Mouse (Mus musculus): ENCODE measurements around the gene Nif3l1.

Nif3l1 gene

DNA sequence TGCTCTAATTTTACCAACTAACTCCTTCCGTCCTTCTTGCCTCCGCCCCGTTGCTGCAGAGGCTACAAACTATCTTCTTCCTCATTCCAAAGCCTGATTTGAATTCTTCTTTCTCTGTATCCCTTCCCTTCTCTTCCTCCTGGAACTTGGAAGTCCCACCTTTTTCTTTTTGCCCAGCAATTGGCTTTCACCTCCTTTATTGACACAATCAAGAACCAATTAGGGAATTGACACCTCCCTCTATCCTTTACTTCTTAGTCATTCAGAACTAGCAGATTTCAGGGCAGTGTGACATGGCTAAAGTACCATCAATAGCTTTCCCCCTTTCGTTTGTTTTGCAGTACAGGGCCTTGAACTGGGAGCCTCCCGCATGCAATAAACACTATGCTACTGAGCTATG is 13.2 kb downstream of the Nif3l1 start:
- no peak for DNase-seq (ENCODE audit: low read depth, low spot score)

DNA sequence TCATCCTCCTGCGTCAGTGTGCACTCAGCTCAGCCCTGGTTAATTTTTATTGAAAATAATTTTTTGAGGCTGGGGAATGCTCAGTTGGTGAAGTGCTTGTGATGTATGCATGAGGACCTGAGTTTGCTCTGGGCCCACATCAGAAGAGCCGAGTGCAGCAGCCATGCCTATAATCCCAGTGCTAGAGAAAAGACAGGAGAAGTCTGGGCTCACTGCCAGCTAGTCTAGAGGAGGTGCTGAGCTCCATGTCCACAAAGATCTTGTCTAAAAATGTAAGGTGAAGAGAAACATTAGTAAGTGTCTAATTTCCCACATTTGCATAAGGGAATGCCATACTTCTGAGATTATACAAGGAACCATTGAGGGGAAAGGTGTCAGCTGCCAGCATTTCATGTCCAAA is 13.9 kb downstream of the Nif3l1 start:
- no peak for DNase-seq (ENCODE audit: low read depth, low spot score)

DNA sequence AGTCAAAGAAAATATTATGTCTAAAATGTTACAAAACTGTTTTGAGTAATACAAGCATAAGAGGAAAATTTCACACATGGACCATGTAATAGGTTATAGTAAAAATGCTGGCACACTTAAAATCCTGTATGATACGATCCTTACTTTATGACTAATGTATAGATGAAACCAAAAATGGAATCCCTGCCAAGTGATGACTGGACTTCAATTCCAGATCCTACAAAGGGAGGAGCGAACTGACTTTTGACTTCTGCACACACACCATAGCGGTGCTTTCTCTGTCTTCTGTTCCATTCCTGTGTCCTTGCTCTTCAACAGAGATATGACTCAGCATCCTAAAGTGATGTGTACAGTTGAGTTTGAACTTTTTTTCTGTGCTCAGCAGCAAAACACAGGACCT is 15.6 kb downstream of the Nif3l1 start:
- DNase-seq (ENCODE audit: low read depth, low spot score), result no peak

DNA sequence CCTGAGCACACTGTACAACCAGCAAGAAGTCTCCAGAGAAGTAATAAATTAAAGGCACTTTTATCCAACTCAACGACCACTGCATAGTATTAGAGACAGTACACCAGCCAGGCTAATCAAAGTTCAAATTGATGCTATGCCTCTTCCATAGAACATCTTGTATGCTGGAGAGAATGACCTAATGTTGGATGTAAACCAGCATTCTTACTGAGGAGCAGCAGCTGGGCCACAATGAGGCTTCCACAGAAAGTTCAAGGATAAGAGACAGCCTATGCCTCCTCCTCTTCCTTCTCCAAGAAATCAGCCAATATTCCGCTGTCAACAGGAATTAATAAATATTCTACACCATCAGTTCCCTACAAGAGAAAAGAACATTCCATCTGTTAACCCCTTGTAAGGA is 19.0 kb downstream of the Nif3l1 start:
- DNase-seq (ENCODE audit: low read depth, low spot score), result no peak

DNA sequence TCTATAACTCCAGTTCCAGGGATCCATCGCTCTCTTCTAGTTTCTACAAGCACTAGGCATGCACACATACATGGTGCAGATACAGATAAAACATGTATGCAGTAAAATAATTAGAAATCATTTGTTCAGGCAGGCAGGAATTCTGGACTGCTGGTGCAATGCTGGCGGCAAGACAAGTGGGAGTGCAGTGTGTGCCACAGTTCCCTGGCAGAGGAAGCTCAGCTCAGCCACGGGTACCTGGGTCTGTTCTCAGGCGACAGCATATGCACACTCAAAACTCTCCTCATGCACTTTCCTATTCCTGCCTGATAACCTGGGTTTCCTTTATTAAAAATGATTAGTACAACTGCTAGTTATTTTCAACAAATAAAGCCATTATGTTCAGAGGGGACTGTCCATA is 20.1 kb downstream of the Nif3l1 start:
- no peak for DNase-seq (ENCODE audit: low read depth, low spot score)

DNA sequence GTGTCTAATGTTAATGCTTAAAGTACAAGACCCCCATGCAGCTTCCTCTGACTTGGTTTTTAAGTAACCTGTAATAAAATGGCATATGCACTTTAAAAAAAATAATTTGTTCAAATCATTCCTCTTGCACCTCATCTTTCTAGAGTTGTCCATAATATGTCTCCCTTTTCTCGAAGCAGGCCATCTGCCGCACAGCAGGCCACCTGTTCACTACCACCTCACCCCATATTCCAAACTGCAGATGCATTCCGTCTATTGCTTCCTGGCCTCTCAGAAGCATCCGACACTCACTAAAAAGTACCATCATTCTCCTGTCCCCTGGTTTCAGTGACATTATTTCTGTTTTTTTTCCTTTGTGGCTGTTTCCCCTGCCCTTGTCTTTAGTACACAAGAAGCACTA is 20.6 kb downstream of the Nif3l1 start:
- no peak for DNase-seq (ENCODE audit: low read depth, low spot score)

DNA sequence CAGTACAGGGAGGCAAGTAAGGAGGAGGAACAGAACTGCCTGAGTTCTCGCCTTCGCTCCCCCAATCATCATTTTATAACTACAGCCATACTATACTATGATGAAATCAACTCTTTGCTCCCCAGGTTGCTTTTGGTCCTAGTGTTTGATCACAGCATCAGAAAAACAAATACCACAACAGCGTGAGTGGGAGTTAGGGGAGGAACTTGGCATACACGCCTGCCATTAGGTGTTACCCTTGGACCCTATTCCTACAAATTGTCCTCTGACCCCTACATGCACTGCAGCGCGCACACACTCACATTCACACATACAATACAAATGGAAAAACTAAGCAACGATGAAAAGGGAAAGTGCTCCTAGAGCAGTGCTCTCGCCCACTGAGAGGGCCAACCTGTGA is 30.7 kb downstream of the Nif3l1 start:
- no peak for DNase-seq (ENCODE audit: low read depth, low spot score)

DNA sequence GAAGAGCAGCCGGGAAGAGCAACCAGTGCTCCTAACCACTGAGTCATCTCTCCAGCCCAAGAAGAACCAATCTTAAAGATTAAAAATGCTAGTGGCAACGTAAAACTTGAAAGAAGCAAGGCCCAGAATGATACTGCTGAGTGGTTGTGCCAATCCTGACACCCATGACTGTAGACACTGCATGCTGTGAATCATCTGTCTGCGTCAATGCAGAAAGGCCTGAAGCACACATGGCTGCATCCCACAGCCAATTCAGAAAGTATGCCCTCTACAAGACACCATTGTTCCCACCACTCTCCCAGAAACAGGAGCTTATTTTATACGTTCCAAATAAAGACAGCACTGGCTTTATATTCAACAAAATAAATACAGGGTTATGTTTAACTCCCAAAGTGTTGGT is 37.7 kb downstream of the Nif3l1 start:
- no peak for DNase-seq (ENCODE audit: low read depth, low spot score)

DNA sequence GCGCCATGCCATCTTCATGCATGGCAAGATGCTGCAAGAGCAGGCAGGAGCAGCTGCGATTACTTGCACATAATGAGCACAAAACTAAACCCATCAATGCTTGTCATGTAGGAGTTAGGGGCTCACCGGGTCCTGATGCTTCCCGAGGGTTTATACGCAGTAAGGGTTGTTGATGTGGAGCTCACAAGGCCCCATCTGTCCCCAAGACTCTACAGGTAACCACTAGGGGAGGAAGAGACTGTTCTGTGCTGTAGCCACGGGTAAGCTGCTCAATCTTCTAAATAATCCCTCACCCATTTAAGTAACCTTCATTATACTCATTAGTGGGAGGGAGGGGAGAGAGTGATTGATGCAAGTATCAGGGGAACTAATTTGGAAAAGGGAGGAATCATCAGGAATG is 50.7 kb downstream of the Nif3l1 start:
- no peak for DNase-seq (ENCODE audit: low read depth, low spot score)

DNA sequence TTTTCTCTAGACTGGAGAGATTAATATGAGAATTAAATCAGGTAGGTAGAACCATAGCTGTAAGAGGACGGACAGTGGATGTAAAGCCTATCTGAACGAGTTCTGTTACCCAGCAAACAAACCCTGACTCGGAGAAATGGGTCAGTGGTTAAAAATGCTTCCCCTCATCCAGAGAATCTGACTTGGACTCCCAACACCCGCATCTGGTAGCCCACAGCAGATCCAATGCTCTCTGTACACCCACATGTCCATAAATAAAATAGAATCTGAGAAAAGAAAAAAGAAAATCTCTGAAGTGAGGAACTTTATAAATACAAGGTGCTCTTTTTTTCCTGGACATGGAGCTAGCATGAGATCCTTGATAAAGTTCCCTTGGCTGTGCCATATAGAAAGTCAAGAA is 52.7 kb downstream of the Nif3l1 start:
- DNase-seq (ENCODE audit: low read depth, low spot score), result no peak

DNA sequence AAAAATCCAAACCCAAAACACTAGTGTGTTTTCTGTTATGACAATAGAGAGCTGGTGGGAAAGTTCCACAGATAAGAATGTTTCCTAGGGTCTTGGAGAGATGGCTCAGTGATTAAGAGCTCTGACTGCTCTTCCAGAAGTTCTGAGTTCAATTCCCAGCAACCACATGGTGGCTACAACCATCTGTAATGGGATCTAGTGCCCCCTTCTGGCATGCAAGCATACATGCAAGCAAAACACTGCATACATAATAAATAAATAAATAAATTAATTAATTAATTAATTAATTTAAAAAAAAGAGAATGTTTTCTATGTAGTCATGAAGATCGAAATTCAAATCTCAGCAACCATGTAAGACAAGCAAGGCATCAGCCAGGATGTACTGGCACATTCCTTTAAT is 53.8 kb downstream of the Nif3l1 start:
- DNase-seq (ENCODE audit: low read depth, low spot score), result no peak

DNA sequence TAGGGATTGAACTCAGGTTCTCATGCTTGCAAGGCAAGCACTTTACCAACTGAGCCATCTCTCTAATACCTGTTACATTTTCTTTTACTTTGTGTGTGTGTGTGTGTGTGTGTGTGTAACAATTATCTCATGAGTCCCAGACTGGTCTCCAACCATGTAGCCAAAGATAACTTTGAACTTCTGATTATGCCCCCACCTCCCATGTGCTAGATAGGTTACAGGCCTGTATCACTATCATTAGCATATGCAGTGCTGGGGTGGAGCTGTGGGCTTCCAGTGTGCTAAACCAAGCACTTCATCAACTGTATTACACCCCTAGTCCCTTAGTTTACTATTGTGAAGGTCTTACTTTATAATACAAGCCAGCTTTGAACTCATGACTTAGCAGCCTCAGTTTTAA is 58.2 kb downstream of the Nif3l1 start:
- DNase-seq (ENCODE audit: low read depth, low spot score), result peak; percentile 27

DNA sequence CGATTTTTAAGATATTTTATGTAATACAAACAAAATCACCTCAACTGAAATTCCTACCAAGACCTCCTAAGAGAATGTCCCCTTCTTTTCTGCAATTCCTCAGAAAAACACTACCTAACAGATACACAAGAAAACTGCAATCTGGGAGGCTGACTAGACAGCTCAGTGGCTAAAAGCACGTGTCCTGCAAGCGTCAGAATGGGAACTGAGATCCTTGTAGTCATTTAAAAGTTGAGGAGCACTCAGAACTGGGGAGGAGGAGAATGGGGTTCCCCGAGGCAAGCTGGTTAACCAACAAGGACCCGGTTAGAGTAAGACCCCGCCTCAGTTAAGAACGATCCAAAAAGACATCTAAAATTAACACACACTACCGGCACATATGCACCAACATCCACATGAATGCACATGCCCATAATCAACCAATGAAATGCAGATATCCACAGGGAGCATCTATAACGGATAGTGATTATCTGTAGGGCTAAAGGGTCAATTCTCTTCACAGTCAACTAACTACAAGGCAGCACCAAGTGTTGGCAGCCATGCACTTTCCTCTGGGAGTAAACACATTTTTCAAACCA is 58.9 kb downstream of the Nif3l1 start:
- DNase-seq (ENCODE audit: low read depth, low spot score), result no peak

DNA sequence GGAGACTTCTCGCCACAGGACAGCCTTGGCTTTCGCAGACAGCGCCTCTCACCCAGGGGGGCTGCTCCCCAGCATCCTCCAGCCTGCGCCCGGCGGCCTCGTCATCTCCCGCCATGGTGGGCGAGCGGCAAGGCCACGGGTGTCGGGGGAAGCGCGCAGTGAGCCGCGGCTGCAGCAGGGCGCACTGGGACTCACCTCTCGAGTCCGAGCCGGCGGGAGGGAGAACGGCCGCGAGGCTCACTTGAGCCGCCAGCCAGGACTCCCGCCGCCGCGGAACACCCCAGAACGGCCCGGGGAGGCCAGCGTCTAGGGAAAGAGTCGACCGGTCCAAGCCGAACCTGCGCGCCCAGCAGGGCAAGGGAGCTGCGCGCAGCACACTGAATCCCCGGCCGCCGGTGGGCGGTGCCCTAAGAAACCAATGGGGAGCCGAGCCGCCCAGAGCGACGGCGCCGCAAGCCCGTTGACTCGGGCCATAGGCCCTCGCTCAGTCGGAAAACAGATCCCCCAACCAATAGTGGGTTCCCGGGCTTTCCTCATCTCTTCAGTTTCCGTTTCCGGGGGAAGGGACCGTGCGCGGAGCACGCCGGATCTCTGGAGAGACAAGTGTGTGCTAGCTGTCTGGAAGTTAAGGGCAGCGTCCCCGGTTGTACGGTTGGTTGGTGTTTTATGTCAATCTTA is 59.8 kb downstream of the Nif3l1 start, which contains the start of gene Orc2:
Gene Orc2 (minus strand): TSS at position 533 of the 678 bp plus-strand sequence.
- peak; percentile 85 for DNase-seq (ENCODE audit: low read depth, low spot score)

DNA sequence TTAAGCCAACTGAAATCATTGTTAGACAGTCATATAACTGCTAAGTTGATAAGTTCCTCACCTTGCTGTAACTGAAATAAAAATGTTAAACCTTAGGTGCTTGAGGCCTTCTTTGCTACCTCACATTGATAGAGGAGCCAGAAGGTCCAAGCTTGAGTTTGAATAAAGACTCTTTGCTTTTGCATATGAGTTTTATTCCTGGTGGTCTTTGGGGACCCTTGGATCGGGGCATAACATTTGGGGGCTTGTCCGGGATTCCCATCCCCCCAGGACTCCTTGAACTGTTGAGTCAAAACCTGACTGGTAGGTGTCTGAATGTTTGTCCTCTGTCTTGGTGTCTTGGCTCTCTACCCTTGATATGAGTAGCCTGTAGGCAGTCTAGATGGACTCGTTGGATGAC is 62.3 kb downstream of the Nif3l1 start:
- no peak for DNase-seq (ENCODE audit: low read depth, low spot score)

All from c-Kit-negative CD71-positive TER-119-positive erythroid progenitor cells, embryonic 14.5 days (primary cell).